Mouse (Mus musculus) colon, adult 2 months (tissue): ENCODE results near the gene Klrg2. TPM values are rescaled to one million over a fixed set of nuclear protein-coding genes. Genes with fewer than 3 reads are reported as not detected.

Experiments
- polyA plus RNA-seq: library from polyadenylated mRNA; depleted of rRNA; stranded (reverse); fragments of >200 nt; gene quantifications from 2 replicates; pipeline ENCODE4 v1.2.3, GENCODE M21; 2012; rRNA removed

Klrg2 gene
- 1.0 and 1.2 TPM in 2 replicates for polyA plus RNA-seq

GRCm38 (mm10) chr6:38636852-38637618 lies at the start of gene Klrg2:
TSS of gene Klrg2 (minus strand) at chr6:38637242.

DNA sequence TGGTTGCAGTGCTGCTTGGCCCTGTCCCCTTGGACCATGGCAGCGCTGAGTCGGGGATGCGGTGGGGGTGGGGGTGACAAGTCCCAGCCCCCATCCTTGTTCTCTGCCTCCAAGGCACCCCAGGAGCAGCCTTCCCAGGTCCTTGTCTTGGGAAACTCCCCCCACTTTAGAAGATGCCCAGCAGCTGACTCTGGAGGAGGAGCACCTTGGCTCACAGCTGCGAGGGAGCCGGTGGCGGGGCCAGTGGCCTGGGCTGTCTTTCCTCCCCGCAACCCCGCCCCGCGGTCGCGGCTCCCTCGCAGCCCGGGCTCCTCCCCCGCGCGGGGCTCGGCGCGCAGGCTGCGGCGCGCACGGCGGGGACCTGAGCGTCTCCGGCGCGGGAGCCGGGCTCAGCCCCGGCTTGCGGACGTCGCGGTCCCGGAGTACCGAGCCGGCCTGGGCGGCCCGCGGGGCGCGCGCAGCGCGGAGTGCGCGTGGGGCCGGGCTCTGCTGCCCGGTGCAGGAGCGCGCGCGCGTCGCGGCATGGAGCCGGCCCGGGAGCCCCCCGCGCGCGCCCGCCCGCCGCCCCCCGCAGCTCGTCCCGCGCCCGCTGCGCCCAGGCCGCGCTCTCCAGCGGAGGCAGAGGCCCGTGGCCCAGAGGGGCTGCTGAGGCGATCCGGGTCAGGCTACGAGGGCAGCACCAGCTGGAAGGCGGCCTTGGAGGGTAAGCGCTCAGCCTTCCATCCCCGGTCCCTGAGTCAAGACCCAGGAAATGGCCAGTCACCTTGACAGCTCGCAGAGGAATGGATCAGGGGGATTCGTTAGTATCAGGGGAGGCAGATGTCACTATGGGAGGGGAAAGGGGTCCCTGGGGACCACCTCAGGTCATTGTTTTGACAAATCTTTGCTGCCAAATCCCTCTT lies 25.9 kb upstream of the Klrg2 start, which contains the start of gene Clec2l:
Gene Clec2l (plus strand): TSS at position 356 of the 902 bp plus-strand sequence.

Other genes with a start within 250 kb of the Klrg2 start
- gene Ubn2, start 203.3 kb downstream of the Klrg2 start, polyA plus RNA-seq = 4.0 and 4.3 TPM in 2 replicates
- gene Fmc1, start 103.7 kb downstream of the Klrg2 start, polyA plus RNA-seq = 305 and 420 TPM in 2 replicates
- 17.4 and 19.3 TPM in 2 replicates for gene Luc7l2, start 85.9 kb downstream of the Klrg2 start, polyA plus RNA-seq
- gene Clec2l, start 25.8 kb upstream of the Klrg2 start, polyA plus RNA-seq = 0.52 TPM in 2 replicates
- gene Tbxas1, start 238.2 kb upstream of the Klrg2 start, polyA plus RNA-seq = 2.9 and 3.1 TPM in 2 replicates
- gene Hipk2, start 238.9 kb upstream of the Klrg2 start, polyA plus RNA-seq = 16.2 and 17.8 TPM in 2 replicates